Mouse (Mus musculus): Measurements from ENCODE around the gene Dip2c.
A peak's percentile ranks its signal among the peaks of the same experiment; 100 is the strongest.

Gene Dip2c

GRCm38 (mm10) chr13:9424434-9424833 is 148.1 kb downstream of the Dip2c start:
- DNase-seq (ENCODE audit: low spot score) = no peak

DNA sequence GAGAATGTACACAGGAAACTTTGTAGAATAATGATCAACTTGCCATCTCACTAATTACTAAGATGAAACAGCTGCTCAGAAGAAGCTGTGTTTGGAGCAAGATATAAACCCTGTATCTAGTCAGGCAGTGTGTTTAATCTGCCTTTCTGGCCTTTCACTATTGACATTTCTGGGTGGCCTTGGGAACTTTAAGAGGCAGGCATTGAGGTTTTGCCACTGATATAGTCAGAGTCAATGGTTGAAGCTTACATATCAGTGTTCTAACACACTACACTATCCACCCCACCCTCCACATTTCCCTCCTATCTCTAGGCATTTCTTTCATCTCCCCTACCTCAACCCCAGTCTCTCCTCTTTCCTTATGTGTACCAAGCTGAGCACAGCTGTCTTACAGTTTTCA is 149.9 kb downstream of the Dip2c start:
- DNase-seq (ENCODE audit: low spot score) = no peak

GRCm38 (mm10) chr13:9426779-9427178 is 150.5 kb downstream of the Dip2c start:
- no peak for DNase-seq (ENCODE audit: low spot score)

DNA sequence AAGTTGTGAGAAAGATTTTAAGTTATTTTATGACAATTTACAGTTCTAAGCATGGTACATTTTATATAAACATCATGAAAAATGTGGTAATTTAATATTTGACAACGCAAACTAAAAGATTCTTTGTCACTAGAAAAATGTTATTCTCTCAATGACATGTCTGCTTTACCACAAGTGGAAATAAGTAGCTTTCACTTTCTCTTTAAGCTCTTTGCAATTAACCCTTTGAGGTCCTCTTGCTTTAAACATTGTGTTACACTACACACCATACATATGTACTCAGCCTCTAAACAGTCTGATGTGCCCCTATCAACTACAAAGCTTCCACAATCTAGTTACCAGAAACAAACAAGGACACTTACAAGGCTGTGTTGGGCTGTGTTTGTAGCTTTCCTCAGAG is 153.6 kb downstream of the Dip2c start:
- no peak for DNase-seq (ENCODE audit: low spot score)

GRCm38 (mm10) chr13:9430724-9431123 is 154.4 kb downstream of the Dip2c start:
- no peak for DNase-seq (ENCODE audit: low spot score)

DNA sequence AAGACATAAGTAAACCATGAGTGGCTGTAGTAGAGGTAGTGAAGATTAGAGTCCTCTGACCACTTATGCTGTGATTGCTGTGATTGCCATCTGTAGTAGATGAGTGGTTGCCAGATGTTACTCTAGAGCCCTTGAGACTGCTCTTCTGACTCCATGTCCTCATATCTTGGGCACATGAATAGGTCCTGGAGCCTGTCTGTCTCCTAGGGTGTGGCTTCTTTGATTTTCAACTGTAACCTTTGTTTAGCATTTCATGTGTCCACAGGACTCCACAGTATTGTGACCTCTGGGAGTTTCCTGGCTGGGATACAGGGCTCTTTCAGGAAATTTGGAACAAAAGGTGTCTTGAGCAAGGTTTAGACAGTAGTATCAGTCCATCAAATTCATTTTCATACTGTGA is 155.1 kb downstream of the Dip2c start:
- no peak for DNase-seq (ENCODE audit: low spot score)

DNA sequence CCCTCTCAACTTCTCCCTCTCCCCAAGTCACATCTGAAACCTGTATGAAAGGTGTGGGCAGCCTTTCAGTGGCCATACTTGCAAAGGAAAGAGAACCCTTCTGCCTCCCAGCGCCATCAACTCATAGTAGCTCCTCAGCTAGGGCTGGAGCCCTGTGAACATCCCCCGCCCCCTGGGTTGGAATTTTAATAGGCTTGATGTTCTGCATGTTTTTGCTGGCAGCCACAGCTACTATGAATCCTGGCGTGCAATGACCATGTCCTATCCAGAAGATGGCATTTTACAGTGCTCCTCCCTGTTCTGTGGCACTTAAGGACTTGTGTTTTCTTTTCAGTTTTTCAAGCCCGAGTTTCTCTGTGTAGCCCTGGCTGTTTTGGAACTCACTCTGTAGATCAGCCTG is 166.7 kb downstream of the Dip2c start:
- no peak for DNase-seq (ENCODE audit: low spot score)

- DNase-seq (ENCODE audit: low spot score) = no peak
Observed at GRCm38 (mm10) chr13:9445533-9446294, 169.4 kb downstream of the Dip2c start.

DNA sequence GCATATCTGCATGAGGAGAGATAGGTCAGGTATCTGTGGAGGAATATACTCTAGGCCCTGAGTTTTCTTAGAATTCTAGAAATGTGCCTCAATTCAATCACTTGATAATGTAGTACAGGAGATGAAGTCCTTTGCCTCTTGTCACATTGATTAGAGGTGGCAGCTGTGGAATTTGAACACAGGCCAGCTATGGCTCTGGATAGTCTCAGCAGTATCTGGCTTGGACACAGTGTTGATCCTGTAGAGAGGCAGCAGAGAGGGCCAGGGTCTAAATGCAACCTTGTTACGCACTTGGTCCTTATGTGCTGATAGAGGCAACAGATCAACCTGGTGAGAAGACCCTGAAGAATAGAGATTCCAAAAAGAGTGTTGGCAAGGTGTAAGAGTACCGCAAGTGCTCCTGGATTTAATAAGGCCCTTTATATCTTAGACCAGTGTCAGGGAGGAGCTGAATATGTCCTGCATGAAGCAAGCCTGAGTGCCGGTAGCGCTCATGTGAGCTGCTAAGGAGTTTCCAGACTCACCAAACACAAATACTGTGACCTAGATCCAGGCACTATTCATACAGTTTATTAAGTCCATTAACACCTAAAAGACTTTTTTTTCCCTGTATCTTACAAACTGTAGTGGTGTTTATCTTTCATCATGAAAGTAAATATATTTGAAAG is 170.3 kb downstream of the Dip2c start:
- peak; percentile 11 for DNase-seq (ENCODE audit: low spot score)

DNA sequence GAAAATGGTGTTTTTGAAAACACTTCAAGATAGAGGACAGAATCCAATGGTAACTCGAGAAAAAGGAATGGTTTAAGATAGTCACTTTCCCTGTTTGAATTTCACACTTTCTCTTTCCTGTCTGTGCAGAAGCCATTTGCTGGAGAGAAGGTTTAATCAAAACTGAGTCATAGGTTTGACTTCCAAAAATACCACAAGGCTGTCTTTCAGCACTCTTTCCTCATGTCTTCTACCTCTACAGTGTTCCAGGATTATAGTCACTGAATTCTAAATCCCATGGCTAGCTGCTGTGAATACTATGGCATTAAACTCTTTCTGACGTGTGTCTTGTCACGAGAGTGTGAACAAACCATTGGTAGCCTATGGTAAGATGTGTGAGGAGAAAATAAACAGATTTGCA is 173.9 kb downstream of the Dip2c start:
- no peak for DNase-seq (ENCODE audit: low spot score)

- DNase-seq (ENCODE audit: low spot score) = no peak
Observed at GRCm38 (mm10) chr13:9451952-9452351, 175.6 kb downstream of the Dip2c start.

DNA sequence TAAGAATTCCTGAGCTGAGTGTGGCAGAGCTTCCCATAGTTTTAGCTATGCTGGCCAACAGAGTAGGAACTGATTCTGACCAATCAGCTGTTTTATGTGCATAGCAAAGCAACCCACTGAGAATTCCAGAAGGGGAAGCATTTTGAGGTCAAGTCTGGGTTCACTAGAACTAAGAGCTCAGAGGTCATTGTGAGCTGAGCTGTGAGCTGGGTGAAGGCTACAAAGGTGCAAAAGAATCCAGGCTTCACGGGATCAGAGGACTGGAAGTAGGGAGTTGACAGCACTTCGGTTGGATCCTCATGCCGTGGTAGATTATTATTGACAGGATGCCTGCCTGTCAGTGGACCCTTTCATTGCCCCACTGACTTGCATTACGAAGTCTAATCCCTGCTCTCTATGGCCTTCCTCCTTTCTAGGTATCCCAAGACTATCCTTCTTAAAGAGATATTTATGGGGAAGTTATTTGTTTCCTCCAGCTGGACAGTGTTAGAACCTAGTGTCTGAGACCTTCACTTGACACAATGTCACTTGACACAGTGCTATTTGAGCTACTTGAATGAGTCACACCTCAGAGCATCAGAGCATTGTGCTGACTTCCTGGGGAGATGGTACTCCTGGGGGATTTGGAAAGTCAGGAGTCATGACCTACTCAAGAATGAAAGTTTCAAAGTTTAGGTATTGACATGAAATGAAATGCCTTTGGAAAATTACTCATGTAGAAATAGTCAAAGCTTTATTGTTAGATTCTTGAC is 178.3 kb downstream of the Dip2c start:
- no peak for DNase-seq (ENCODE audit: low spot score)

DNA sequence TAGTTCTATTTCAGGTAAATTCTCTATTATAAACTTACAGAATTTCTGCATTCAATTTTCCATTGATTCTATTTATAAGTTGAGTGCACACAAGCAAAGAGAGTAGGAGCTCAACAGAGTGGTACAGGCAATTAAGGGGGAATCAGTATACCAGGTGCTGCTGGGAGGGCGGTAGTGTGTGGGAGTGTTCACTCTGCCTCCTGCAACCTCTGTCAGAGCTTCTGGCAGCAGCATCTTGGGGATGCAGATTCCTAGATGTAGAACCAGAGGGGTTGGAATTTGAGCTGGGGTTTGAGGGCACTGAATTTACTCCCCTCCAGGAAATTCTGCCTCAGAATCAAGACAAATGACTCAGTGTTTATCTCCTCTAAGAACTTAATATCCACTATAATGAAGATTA is 179.7 kb downstream of the Dip2c start:
- DNase-seq (ENCODE audit: low spot score) = no peak

DNA sequence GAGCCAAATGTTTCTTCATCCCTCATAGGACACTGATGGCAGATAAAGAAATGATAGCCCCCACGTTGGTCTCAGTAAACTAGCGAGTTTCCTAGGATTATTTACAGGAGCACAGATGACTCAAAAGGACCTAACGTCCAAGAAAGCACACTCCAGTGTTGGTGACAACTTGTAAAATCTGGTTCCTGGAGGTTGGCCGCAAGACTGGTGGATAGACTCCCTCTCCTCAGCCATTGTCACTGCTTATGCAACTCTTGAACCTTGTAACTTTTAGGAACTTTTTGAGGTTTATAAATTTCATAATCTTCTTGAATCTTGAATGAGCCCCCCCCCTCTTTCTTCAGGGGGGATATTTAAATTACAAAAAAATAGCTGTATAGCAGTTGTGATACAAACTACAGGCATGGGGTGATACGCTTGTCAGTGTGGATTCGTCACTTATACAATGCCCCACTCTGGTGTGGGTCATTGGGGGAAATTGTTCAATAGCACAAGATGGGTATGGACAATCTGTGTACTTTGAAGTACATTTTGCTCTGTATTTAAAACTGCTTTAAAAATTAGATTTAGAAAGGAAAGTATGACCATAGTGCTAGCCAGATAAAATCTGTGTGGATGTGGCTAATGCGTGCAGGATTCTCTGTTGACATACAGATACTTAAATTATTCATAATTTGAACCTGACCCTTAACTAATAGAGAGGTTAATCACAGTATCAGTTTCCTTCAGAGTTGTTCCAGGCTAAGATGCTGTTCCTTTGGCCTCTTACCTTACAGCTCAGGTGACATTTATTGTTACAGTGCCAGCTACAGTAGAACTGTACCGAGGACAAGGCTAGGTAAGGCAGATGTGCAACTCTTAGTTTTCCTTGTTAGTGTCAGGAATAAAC is 181.3 kb downstream of the Dip2c start:
- DNase-seq (ENCODE audit: low spot score) = no peak

- no peak for DNase-seq (ENCODE audit: low spot score)
Observed at GRCm38 (mm10) chr13:9464457-9464856, 188.1 kb downstream of the Dip2c start.

DNA sequence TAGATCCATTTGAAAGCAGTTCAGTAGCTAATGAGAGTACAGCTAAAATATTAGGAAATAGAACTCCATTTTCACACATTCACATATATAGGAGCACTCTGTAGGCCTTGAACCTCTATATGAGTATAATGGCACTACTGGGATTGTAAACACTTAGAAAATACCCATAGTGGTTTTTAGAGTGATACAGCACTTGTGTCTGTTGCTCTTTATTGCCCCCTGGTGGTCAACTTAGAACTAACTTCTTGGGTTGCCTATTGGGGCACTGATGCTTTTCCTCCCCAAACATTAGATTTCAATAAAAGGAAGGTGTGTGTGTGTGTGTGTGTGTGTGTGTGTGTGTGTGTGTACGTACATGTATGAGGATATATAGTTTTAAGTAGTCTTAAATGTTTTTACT is 190.9 kb downstream of the Dip2c start:
- DNase-seq (ENCODE audit: low spot score) = peak; percentile 16

- no peak for DNase-seq (ENCODE audit: low spot score)
Observed at GRCm38 (mm10) chr13:9473383-9473782, 197.1 kb downstream of the Dip2c start.

GRCm38 (mm10) chr13:9481722-9482121 is 205.4 kb downstream of the Dip2c start:
- DNase-seq (ENCODE audit: low spot score) = no peak

DNA sequence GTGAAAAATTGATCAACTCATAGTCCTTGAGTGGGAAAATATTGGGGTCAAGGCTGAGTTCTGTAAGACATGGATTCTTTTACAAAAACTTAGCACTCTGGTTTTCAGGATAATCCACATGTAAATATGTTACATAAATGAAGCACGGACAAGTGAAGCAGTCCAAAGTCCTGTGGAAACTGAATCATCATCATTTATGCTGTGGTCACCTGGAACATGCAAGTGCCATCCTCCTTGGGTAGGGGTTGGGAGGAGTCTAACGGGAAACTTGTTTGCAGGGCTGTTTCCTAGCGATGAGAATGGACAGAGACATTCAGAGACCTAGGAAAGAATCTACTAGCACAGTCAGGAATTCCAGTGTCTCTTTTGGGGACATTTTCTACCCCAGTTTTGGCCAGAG is 213.4 kb downstream of the Dip2c start:
- no peak for DNase-seq (ENCODE audit: low spot score)

DNA sequence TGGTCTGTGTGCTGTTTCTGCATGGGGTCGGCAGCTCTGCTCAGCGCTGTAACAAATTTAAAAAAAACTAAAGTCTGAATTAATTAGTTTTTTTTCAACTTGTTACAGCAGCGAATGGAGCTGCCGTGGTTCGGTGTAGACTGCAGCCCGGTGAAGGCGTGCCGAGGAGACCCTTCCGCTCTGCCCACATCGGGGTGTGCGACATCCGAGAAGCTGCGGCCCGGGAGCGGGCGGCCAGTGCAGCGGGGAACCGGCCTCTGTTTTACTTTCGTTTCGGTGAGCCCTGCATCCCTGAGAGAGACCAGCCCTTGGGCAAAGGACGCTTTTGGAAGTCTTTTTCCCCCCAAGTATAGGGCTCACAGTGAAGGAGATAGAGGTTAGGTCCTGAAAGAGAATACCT is 218.4 kb downstream of the Dip2c start:
- DNase-seq (ENCODE audit: low spot score) = peak; percentile 1

DNA sequence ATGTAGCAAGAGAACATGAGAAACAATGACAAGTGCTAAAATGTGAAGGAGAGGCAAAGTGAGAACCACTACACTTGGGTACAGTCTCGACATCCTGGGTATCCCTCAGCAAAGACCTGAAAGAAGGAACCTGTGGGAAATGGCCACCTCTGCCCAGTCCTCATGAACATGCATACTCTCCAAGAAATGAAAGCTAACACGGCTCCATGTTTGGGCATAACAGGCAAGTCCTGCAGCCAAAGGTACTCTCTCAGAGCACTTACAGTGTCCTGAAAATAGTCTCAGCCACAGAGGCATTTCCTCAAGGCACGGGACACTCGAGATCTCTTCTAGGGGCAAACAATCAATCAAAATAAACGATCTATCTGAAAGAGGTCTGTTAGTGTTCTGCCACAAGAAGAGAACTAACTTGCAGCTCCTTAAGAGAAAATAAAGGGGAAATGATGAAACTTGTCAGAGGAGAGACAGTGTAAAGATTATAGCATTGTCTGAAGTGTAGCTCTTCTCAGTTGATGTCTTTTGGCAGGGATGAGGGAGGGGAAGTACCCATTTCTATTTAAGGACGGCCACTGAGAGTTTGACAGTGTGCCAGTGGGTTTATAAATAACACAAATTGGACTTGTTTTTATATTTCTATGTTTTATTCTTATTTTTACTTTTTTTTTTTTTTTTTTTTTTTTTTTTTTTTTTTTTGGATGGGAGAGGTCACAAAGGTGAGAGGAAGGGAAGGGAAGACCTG is 228.0 kb downstream of the Dip2c start:
- DNase-seq (ENCODE audit: low spot score) = no peak
